Mouse (Mus musculus) ES-E14 (cell line): Measurements from ENCODE around the gene Vps8.

ENCODE experiments used
- CHD2 ChIP-seq: IDR thresholded peaks from 2 replicates; pipeline ENCODE4 v1.6.1; 2014; ENCODE audit warnings: mild to moderate bottlenecking, low read depth, low read length, inconsistent platforms
- HCFC1 ChIP-seq: IDR thresholded peaks from 2 replicates; pipeline ENCODE4 v1.6.1; 2012; ENCODE audit warnings: low read length, inconsistent platforms, borderline replicate concordance; ENCODE audit not compliant: insufficient read depth
- MAFK ChIP-seq: IDR thresholded peaks from 2 replicates; pipeline ENCODE4 v1.6.1; 2014; ENCODE audit warnings: mild to moderate bottlenecking, low read depth, low read length, inconsistent platforms; ENCODE audit not compliant: insufficient read depth
- ZC3H11A ChIP-seq: IDR thresholded peaks from 2 replicates; pipeline ENCODE4 v1.6.1; 2012; ENCODE audit warnings: low read depth, mild to moderate bottlenecking, inconsistent platforms, low read length, borderline replicate concordance
- ZNF384 ChIP-seq: IDR thresholded peaks from 2 replicates; pipeline ENCODE4 v1.6.1; 2012; ENCODE audit warnings: low read depth, low read length, inconsistent platforms

- TF ChIP-seq HCFC1: no peak
- TF ChIP-seq ZNF384: no peak
- TF ChIP-seq ZC3H11A: no peak
- TF ChIP-seq CHD2: no peak
- TF ChIP-seq MAFK: no peak
Measured at GRCm38 (mm10) chr16:21625784-21626634, 203.1 kb downstream of the Vps8 start.
